Mouse (Mus musculus) cortical plate, adult 2 months (tissue): ENCODE data around the gene Acadvl.

Source experiments
- CTCF ChIP-seq: fragments of 200-500 bp; IDR thresholded peaks from 2 replicates; pipeline ENCODE4 v1.5.1; 2011; ENCODE audit warnings: mild to moderate bottlenecking, control low read depth, low read length; ENCODE audit not compliant: insufficient read depth; ENCODE audit errors: extremely low read depth
- POLR2A ChIP-seq: fragments of 200-500 bp; IDR thresholded peaks from 2 replicates; pipeline ENCODE4 v1.6.1; 2011; ENCODE audit warnings: mild to moderate bottlenecking, low read length, control low read depth; ENCODE audit not compliant: insufficient read depth; ENCODE audit errors: extremely low read depth

DNA sequence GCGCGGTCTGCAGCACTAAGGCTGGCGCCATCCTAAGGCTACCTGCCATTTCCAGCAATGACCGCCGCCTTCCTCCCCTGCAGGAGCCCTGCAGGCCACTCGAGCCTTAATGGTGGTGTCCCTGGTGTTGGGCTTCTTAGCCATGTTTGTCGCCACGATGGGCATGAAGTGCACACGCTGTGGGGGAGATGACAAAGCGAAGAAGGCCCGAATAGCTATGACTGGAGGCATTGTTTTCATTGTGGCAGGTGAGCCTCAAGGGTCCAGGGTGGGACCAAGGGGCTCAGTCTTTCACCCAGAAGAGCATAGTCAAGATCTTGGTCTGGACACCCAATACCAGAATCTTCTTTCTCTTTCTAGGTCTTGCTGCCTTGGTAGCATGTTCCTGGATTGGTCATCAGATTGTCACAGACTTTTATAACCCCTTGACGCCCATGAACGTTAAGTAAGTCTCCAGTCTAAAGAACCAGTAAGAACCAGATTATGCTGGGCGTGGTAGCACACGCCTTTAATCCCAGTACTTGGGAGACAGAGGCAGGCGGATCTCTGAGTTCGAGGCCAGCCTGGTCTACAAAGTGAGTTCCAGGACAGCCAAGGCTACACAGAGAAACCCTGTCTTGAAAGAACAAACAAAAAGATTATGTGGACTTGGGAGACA lies 48.2 kb downstream of the Acadvl start:
- no peak for TF ChIP-seq CTCF
- no peak for TF ChIP-seq POLR2A
